Mouse (Mus musculus): Measurements from ENCODE around the gene Mrps26. TPM values are rescaled to one million over a fixed set of nuclear protein-coding genes. Genes with fewer than 3 reads are reported as not detected.
A peak's percentile ranks its signal among the peaks of the same experiment; 100 is the strongest.
"Not testable (repeated sequence)": the region's sequence is repeated elsewhere in the genome, so short reads cannot be mapped to it uniquely, and the experiment has no call there.

Mrps26 gene
- polyA plus RNA-seq, 1 experiment from 2014 or later, result 73.3 TPM

DNA sequence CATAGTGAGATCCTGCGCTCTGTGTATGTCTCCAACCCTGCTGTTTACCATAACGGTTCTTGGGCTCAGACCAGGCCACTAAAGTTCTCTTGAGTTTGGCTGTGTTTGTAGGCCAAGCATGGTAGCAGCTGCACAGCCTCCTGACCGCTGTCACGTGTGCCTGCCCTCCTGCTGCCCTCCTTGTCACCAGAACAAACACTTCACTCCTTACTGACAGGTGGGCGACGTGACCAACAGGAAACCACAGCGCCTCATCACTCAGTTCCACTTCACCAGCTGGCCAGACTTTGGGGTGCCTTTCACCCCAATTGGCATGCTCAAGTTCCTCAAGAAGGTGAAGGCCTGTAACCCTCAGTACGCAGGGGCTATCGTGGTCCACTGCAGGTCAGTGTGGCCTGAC, 23.3 kb upstream of the Mrps26 start:
- 90% methylated on average over 9 of the region's 9 CpGs for WGBS
- Histone ChIP-seq H3K4me3 (no peak overlapping the region), H3K27me3 (no peaks in the 10 kb centered on the region), H3K4me1 (no peaks in the 10 kb centered on the region), H3K9ac (no peak overlapping the region), H3K9me3 (replicated peaks) (no peaks in the 10 kb centered on the region), H3K36me3 (peaks cover 88% of the 10 kb centered on the region), H3K4me2 (replicated peaks) (no peak overlapping the region), H3K27ac (no peak overlapping the region)
- no peak for ATAC-seq (ENCODE audit: low FRiP score)

DNA sequence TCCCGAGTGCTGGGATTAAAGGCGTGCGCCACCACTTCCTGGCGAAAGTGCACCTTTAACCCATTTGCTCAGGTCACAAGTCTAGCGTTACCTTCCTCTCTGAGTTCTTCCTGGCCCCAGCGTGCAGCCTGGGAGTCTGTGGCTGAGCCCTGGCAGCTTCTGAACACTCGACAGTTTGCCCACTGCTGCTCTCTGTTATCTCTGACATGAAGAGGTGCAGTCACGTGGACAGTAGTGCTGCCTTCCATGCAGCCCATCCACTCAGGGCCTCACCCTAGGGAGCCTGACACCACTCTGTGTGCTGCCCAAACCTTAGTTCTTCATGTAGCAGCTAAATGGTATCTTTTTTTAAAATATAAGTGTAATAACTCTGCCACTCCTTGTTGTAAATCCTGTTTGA, 16.6 kb upstream of the Mrps26 start:
- no peak for ATAC-seq (ENCODE audit: low FRiP score)
- no peaks in the 10 kb centered on the region for H3K4me1 ChIP-seq
- no peak overlapping the region for H3K4me2 ChIP-seq (replicated peaks)
- H3K9ac ChIP-seq, result no peak overlapping the region
- no peaks in the 10 kb centered on the region for H3K27me3 ChIP-seq
- WGBS, result 92% methylated on average over 8 of the region's 8 CpGs
- H3K9me3 ChIP-seq (replicated peaks), result no peaks in the 10 kb centered on the region
- no peak overlapping the region for H3K4me3 ChIP-seq
- peaks cover 87% of the 10 kb centered on the region for H3K36me3 ChIP-seq
- H3K27ac ChIP-seq, result no peak overlapping the region

GRCm38 (mm10) chr2:130554841-130555240, 8.7 kb upstream of the Mrps26 start:
- Histone ChIP-seq H3K9ac (no peak overlapping the region), H3K4me1 (no peaks in the 10 kb centered on the region), H3K9me3 (replicated peaks) (no peaks in the 10 kb centered on the region), H3K4me2 (replicated peaks) (no peak overlapping the region), H3K36me3 (peaks cover 73% of the 10 kb centered on the region), H3K27me3 (no peaks in the 10 kb centered on the region), H3K27ac (no peak overlapping the region), H3K4me3 (no peak overlapping the region)
- ATAC-seq (ENCODE audit: low FRiP score), result no peak
- WGBS, result 90% methylated on average over 7 of the region's 7 CpGs

DNA sequence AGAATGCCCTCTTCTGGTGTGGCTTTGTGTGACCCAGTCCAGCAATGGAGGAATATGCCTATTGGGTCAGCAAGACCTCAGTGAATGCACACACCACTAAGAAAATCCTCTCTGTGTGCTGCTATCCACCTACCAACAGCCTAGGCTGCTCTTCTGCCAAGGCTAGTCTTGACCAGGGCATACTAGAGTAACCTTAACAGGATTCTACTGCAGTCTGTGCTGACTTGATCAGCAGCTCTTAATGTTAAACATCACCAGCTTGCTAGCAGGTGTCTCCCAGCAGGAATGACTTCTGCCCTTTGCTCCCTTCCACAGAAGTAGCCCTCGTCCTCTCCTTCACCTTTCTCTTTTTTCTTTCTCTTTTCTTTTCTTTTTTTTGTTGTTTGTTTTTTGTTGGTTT, 7.2 kb upstream of the Mrps26 start:
- Histone ChIP-seq H3K27ac (no peak overlapping the region), H3K4me3 (no peak overlapping the region), H3K4me1 (no peaks in the 10 kb centered on the region), H3K36me3 (peaks cover 63% of the 10 kb centered on the region), H3K27me3 (no peaks in the 10 kb centered on the region), H3K4me2 (replicated peaks) (no peak overlapping the region), H3K9ac (no peak overlapping the region), H3K9me3 (replicated peaks) (no peaks in the 10 kb centered on the region)
- no peak for ATAC-seq (ENCODE audit: low FRiP score)
- WGBS, result 76% methylated on average over 1 of the region's 1 CpGs

DNA sequence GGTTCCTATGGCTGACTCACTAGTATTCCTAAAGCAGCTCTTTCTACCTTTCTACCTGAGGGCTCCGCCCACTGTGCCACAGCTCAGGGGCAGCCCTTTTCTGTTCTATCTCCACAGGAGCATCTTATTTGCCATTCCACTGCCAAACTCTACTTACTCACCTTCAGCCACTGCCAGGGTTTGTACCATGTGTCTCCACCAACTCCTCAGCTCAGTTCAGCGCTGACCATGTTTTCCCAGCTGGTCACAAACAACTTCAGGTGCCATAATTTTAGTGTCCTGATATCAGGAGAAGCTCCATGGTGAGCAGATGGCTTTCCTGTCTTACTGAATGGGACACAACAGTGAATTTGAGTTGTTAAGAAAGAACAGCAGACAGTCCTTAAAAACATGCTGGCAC, 6.1 kb upstream of the Mrps26 start:
- 90% methylated on average over 2 of the region's 2 CpGs for WGBS
- no peak for ATAC-seq (ENCODE audit: low FRiP score)
- Histone ChIP-seq H3K4me2 (replicated peaks) (no peak overlapping the region), H3K4me3 (no peak overlapping the region), H3K36me3 (peaks cover 51% of the 10 kb centered on the region), H3K4me1 (no peaks in the 10 kb centered on the region), H3K9ac (no peak overlapping the region), H3K27me3 (no peaks in the 10 kb centered on the region), H3K27ac (no peak overlapping the region), H3K9me3 (replicated peaks) (no peaks in the 10 kb centered on the region)

DNA sequence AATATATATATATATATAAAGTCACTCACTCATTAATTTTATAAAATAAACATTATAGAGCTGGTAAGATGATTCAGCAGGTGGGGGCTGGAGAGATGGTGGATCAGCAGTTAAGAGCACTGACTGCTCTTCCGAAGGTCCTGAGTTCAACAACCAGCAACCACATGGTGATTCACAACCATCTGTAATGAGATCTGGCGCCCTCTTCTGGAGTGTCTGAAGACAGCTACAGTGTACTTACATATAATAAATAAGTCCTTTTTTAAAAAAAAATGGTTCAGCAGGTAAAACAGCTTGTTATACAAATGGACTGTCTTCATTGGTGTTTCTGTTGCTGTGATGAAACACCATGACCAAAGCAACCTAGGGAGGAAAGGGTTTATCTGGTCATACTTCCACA, 5.5 kb upstream of the Mrps26 start:
- H3K4me1 ChIP-seq, result peaks cover 5% of the 10 kb centered on the region
- H3K4me2 ChIP-seq (replicated peaks), result no peak overlapping the region
- ATAC-seq (ENCODE audit: low FRiP score), result no peak
- no peaks in the 10 kb centered on the region for H3K27me3 ChIP-seq
- H3K27ac ChIP-seq, result no peak overlapping the region
- H3K9me3 ChIP-seq (replicated peaks), result no peaks in the 10 kb centered on the region
- no peak overlapping the region for H3K4me3 ChIP-seq
- 67% methylated on average over 2 of the region's 2 CpGs for WGBS
- peaks cover 47% of the 10 kb centered on the region for H3K36me3 ChIP-seq
- no peak overlapping the region for H3K9ac ChIP-seq

DNA sequence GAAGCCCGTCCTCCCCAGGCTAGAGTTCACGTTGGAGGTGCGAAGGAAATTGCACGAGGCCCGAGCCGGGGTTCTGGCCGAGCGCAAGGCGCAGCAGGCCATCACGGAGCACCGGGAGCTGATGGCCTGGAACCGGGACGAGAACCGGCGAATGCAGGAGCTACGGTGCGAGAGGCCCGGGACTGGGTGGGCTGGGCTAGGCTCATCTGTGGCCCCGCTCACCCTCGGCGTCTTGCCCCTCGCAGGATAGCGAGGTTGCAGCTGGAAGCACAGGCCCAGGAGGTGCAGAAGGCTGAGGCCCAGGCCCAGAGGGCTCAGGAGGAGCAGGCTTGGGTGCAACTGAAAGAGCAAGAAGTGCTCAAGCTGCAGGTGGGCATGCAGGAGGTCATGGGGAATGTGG, 521 bp downstream of the Mrps26 start:
- H3K9me3 ChIP-seq (replicated peaks), result no peaks in the 10 kb centered on the region
- peak; percentile 11 for ATAC-seq (ENCODE audit: low FRiP score)

DNA sequence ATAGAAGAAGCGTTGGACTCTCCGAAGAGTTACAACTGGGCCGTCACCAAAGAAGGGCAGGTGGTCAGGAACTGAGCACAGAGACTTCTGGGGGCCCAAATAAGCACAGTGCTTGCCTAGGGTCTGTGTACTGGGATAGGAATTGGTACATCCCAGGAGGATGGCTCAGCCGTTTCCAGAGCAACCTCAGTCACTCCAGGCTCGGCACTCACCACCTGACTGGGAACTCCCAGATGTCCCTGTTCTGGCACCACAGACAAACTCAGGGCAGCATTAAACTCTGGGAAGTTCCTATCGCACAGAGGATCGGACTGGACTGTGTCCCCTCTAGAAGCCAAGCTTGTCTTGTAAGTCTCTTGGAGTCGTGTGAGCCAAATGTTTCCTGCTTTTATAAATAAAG, 1.4 kb downstream of the Mrps26 start:
- peaks cover 19% of the 10 kb centered on the region for H3K36me3 ChIP-seq
- no peak overlapping the region for H3K9ac ChIP-seq
- ATAC-seq (ENCODE audit: low FRiP score), result no peak
- peaks cover 18% of the 10 kb centered on the region for H3K4me1 ChIP-seq
- H3K27ac ChIP-seq, result no peak overlapping the region
- H3K27me3 ChIP-seq, result no peaks in the 10 kb centered on the region
- H3K4me3 ChIP-seq, result peak overlapping the region; percentile 89
- no peaks in the 10 kb centered on the region for H3K9me3 ChIP-seq (replicated peaks)
- H3K4me2 ChIP-seq (replicated peaks), result peak overlapping the region; percentile 96
- WGBS, result 87% methylated on average over 8 of the region's 8 CpGs

More for the DNA sequence above, 521 bp downstream of the Mrps26 start:
- peak overlapping the region; percentile 89 for H3K4me3 ChIP-seq
- peaks cover 19% of the 10 kb centered on the region for H3K36me3 ChIP-seq
- H3K4me2 ChIP-seq (replicated peaks), result peak overlapping the region; percentile 96
- no peaks in the 10 kb centered on the region for H3K27me3 ChIP-seq
- peak overlapping the region; percentile 94 for H3K9ac ChIP-seq
- peaks cover 18% of the 10 kb centered on the region for H3K4me1 ChIP-seq
- WGBS, result under 1% methylated on average over 23 of the region's 23 CpGs
- no peak overlapping the region for H3K27ac ChIP-seq

DNA sequence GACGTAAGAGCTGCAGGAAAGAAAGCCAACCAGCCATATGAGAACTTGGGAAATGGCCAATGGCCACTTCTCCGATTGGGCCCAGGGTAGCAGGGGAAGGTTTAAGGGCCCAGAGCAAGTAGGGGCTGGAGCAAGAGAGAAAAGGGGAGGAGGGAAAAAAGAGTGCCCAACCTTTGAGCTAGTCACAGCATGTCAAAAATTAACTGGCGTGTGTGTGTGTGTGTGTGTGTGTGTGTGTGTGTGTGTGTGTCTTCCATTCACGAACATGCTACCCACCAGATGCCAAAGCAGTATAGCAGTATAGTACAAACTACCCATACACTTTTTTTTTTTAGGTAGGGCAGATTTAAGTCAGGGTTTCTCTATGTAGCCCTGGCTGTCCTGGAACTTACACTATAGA, 5.4 kb downstream of the Mrps26 start:
- peaks cover 8% of the 10 kb centered on the region; the same call in 1 of the 2 replicates for H3K27me3 ChIP-seq
- no peak overlapping the region for H3K4me3 ChIP-seq
- 80% methylated on average over 4 of the region's 4 CpGs for WGBS
- H3K4me2 ChIP-seq (replicated peaks), result no peak overlapping the region
- H3K9me3 ChIP-seq (replicated peaks), result no peaks in the 10 kb centered on the region
- H3K27ac ChIP-seq, result no peak overlapping the region
- H3K4me1 ChIP-seq, result peaks cover 11% of the 10 kb centered on the region
- peaks cover 19% of the 10 kb centered on the region for H3K36me3 ChIP-seq
- no peak for ATAC-seq (ENCODE audit: low FRiP score)
- no peak overlapping the region for H3K9ac ChIP-seq

DNA sequence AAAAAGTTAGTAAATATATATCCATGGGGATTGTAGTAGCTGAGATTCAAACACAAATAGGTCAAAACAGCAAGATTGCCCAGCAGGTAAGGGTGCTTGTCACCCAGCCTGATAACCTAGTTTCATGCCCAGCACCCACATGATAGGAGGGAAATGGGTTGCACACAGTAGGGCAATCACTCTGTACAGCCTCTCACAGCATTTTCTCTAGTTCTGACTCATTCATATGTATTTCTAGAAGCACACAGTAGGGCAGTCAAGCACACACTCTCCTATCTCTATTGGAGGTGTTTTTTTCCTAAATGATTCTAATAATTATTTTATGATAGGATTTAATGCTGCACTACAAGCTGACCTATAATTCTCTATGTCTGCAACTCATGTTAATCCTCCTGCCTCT, 6.4 kb downstream of the Mrps26 start:
- Histone ChIP-seq H3K9ac (no peak overlapping the region), H3K27ac (no peak overlapping the region), H3K9me3 (replicated peaks) (no peaks in the 10 kb centered on the region), H3K27me3 (peaks cover 17% of the 10 kb centered on the region), H3K4me2 (replicated peaks) (no peak overlapping the region), H3K4me1 (peaks cover 2% of the 10 kb centered on the region), H3K36me3 (peaks cover 19% of the 10 kb centered on the region), H3K4me3 (no peak overlapping the region)
- ATAC-seq (ENCODE audit: low FRiP score), result no peak

DNA sequence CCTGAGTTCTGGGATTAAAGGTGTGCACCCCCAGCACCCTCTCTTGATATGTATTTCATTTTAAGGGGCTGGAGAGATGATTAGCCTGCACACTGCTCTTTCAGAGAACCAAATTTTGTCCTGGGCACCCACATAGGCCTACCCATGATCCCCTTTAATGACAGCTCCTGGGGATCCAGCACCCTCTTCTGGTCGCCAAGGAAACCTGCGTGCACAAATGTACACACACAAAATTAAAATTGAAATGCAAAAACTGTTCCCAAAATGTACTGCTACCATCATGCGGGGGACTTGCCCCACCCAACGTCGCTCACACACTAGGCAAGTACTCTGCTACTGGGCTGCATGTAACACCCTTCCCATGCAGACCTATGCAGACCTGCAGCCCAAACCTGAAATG, 11.4 kb downstream of the Mrps26 start:
- 77% methylated on average over 5 of the region's 5 CpGs for WGBS
- Histone ChIP-seq H3K4me1 (peaks cover 16% of the 10 kb centered on the region), H3K27ac (no peak overlapping the region), H3K27me3 (peaks cover 67% of the 10 kb centered on the region), H3K4me3 (no peak overlapping the region), H3K9ac (no peak overlapping the region), H3K4me2 (replicated peaks) (no peak overlapping the region), H3K36me3 (no peaks in the 10 kb centered on the region), H3K9me3 (replicated peaks) (no peaks in the 10 kb centered on the region)
- ATAC-seq (ENCODE audit: low FRiP score), result no peak

DNA sequence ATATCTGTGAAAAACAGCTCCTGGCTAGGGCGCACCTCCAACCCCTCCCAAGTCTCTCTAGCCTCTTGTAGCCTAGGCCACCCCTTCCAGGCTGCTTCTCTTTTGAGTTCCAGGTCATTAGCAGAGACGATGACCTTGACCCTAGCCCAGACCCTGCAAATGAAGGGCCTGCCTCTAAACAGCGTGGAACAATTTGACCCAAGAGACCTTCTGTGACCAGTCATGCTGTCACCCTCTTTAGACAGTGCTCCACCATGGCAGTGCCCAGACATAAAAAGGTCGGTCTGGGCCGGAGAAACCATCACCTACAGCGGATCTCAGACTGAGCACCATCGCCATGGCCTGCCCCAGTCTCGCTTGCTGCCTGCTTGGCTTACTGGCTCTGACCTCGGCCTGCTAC, 12.3 kb downstream of the Mrps26 start, which contains the start of gene Oxt:
Oxt (plus strand) TSS at position 301 of the 400 bp plus-strand sequence.
- Histone ChIP-seq H3K36me3 (no peaks in the 10 kb centered on the region), H3K4me1 (peaks cover 23% of the 10 kb centered on the region), H3K9me3 (replicated peaks) (no peaks in the 10 kb centered on the region), H3K27ac (no peak within 1 kb of the TSS), H3K4me2 (replicated peaks) (peak within 1 kb of the TSS; percentile 47), H3K4me3 (peak within 1 kb of the TSS; percentile 28), H3K27me3 (peaks cover 77% of the 10 kb centered on the region), H3K9ac (peak within 1 kb of the TSS; percentile 32)
- ATAC-seq (ENCODE audit: low FRiP score), result no peak
- WGBS, result 43% methylated on average over 9 of the region's 9 CpGs

DNA sequence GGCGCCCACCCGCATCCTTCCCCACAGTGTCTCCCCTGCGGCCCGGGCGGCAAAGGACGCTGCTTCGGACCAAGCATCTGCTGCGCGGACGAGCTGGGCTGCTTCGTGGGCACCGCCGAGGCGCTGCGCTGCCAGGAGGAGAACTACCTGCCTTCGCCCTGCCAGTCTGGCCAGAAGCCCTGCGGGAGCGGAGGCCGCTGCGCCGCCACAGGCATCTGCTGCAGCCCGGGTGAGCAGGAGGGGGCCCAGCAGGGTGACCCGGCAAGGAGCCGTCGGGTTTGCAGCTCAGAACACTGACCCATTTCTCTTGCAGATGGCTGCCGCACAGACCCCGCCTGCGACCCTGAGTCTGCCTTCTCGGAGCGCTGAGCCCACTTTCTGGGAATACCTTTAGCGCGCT, 13.0 kb downstream of the Mrps26 start:
- H3K27me3 ChIP-seq, result peaks cover 84% of the 10 kb centered on the region
- not testable (repeated sequence) for H3K9me3 ChIP-seq (replicated peaks); ATAC-seq (ENCODE audit: low FRiP score); H3K36me3 ChIP-seq; H3K27ac ChIP-seq
- peak overlapping the region; percentile 47 for H3K4me2 ChIP-seq (replicated peaks)
- WGBS, result under 1% methylated on average over 32 of the region's 32 CpGs
- H3K4me3 ChIP-seq, result peak overlapping the region; percentile 28
- peak overlapping the region; percentile 32; the same call in 1 of the 2 replicates for H3K9ac ChIP-seq
- peaks cover 27% of the 10 kb centered on the region for H3K4me1 ChIP-seq
